Mouse (Mus musculus) colon, adult 2 months (tissue): Measurements from ENCODE around the gene Vps26c. TPM values are rescaled to one million over a fixed set of nuclear protein-coding genes. Genes with fewer than 3 reads are reported as not detected.

ENCODE experiments used
- polyA plus RNA-seq: library from polyadenylated mRNA; depleted of rRNA; stranded (reverse); fragments of >200 nt; gene quantifications from 2 replicates; pipeline ENCODE4 v1.2.3, GENCODE M21; 2012; rRNA removed

The Vps26c gene
- 25.2 and 26.8 TPM in 2 replicates for polyA plus RNA-seq

GRCm38 (mm10) chr16:94526344-94527151 is at the start of gene Vps26c:
Gene Vps26c, minus strand, starts transcription at chr16:94526830.

GRCm38 (mm10) chr16:94569229-94570176 is 42.9 kb upstream of the Vps26c start, which contains the start of gene Dyrk1a:
Gene Dyrk1a, plus strand, starts transcription at chr16:94570010.

Other genes with a start within 250 kb of the Vps26c start
- gene Hlcs, start 213.3 kb downstream of the Vps26c start, polyA plus RNA-seq = 7.8 and 8.0 TPM in 2 replicates
- gene Ripply3, start 198.4 kb downstream of the Vps26c start, polyA plus RNA-seq = 0.81 and 1.2 TPM in 2 replicates
- gene Ttc3, start 156.2 kb downstream of the Vps26c start, polyA plus RNA-seq = 16.9 and 24.6 TPM in 2 replicates
- gene Pigp, start 155.0 kb downstream of the Vps26c start, polyA plus RNA-seq = 17.3 and 18.0 TPM in 2 replicates
- gene Dyrk1a, start 43.2 kb upstream of the Vps26c start, polyA plus RNA-seq = 25.1 and 27.9 TPM in 2 replicates